Mouse (Mus musculus): ENCODE results near the gene Tor2a. TPM values are rescaled to one million over a fixed set of nuclear protein-coding genes. Genes with fewer than 3 reads are reported as not detected.

Tor2a gene
- polyA plus RNA-seq, 1 experiment, result 133 TPM

DNA sequence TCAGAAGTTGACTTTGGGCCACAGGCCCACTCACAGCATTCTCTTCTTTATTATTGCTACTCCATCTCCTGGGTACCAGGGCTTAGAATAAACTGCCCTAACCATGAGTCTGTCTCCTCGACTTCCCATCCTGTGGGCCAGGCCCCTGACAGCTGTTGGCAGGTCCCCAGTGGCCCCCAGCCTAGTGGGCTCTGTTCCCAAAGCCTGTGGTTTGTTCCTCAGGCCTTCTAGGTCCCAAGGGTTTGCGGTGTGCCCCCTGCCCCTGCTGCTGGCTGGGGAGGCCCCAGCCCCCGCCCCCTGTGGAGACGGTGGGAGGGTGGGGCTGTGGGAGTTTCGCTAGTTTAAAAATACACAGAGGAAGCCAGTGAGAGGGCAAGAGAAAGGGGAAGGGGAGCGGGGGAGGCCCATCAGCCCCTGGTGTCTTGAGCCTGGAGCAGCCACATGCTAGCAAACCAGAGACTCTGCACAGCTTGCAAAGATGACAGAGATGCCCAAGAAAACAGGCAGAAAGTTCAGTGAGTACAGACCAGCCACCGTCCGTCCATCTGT, 36.3 kb upstream of the Tor2a start, which contains the start of gene Sh2d3c:
Gene Sh2d3c, plus strand, starts transcription at position 375 of the 549 bp plus-strand sequence.
- TF ChIP-seq POLR2A (IDR thresholded peaks at IDR 0.05; ENCODE audit: low read depth, low read length), result no peak
- TF ChIP-seq CTCF (IDR thresholded peaks at IDR 0.05; ENCODE audit: extremely low read depth, insufficient read length, insufficient replicate concordance, low read depth, low read length), result no peak
- Histone ChIP-seq H3K27me3 (ENCODE audit: control insufficient read depth, insufficient read depth, low read length) (no peaks in the 10 kb centered on the region), H3K27ac (ENCODE audit: insufficient read depth, low read depth, low read length) (peak within 1 kb of the TSS; percentile 72), H3K4me1 (ENCODE audit: control insufficient read depth, insufficient read depth, insufficient read length, low read length) (peaks cover 4% of the 10 kb centered on the region), H3K4me3 (ENCODE audit: low read depth, low read length) (peak within 1 kb of the TSS; percentile 60), H3K36me3 (ENCODE audit: control insufficient read depth, insufficient read depth, low read length) (no peaks in the 10 kb centered on the region)
- WGBS, result 61% methylated on average over 8 of the region's 8 CpGs

DNA sequence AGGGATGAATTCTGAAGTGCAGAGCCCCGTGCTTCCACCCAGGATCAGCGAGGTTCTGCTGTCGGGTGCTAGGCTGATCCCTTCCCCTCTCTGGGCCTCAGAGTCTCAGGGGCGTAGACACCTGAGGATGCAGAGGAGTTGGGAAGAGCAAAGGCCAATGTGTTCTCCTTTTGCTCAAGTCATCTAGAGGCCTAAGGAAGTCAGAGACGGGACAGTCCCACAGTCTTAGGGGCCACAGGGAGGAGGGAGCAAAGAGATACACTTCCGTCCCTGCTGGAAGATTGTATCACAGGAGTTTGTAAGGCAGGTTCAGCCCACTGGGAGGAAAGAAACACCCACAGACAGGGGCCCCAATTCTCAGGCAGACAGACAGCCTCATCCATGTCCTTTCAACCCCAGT, 35.0 kb upstream of the Tor2a start:
- H3K27ac ChIP-seq (ENCODE audit: insufficient read depth, low read depth, low read length), result peak overlapping the region; percentile 72
- peak overlapping the region; percentile 58 for H3K4me3 ChIP-seq (ENCODE audit: low read depth, low read length)
- no peaks in the 10 kb centered on the region for H3K27me3 ChIP-seq (ENCODE audit: control insufficient read depth, insufficient read depth, low read length)
- WGBS, result 40% methylated on average over 6 of the region's 6 CpGs
- TF ChIP-seq CTCF (IDR thresholded peaks at IDR 0.05; ENCODE audit: extremely low read depth, insufficient read length, insufficient replicate concordance, low read depth, low read length), result no peak
- no peak for TF ChIP-seq POLR2A (IDR thresholded peaks at IDR 0.05; ENCODE audit: low read depth, low read length)
- no peaks in the 10 kb centered on the region for H3K36me3 ChIP-seq (ENCODE audit: control insufficient read depth, insufficient read depth, low read length)
- peaks cover 4% of the 10 kb centered on the region for H3K4me1 ChIP-seq (ENCODE audit: control insufficient read depth, insufficient read depth, insufficient read length, low read length)

GRCm38 (mm10) chr2:32722581-32722980, 34.5 kb upstream of the Tor2a start:
- H3K27me3 ChIP-seq (ENCODE audit: control insufficient read depth, insufficient read depth, low read length), result no peaks in the 10 kb centered on the region
- peak overlapping the region; percentile 72; the same call in 1 of the 2 replicates for H3K27ac ChIP-seq (ENCODE audit: insufficient read depth, low read depth, low read length)
- H3K4me1 ChIP-seq (ENCODE audit: control insufficient read depth, insufficient read depth, insufficient read length, low read length), result peaks cover 4% of the 10 kb centered on the region
- no peaks in the 10 kb centered on the region for H3K36me3 ChIP-seq (ENCODE audit: control insufficient read depth, insufficient read depth, low read length)
- H3K4me3 ChIP-seq (ENCODE audit: low read depth, low read length), result no peak overlapping the region
- WGBS, result 62% methylated on average over 3 of the region's 3 CpGs
- TF ChIP-seq CTCF (IDR thresholded peaks at IDR 0.05; ENCODE audit: extremely low read depth, insufficient read length, insufficient replicate concordance, low read depth, low read length) (no peak), POLR2A (IDR thresholded peaks at IDR 0.05; ENCODE audit: low read depth, low read length) (no peak)

DNA sequence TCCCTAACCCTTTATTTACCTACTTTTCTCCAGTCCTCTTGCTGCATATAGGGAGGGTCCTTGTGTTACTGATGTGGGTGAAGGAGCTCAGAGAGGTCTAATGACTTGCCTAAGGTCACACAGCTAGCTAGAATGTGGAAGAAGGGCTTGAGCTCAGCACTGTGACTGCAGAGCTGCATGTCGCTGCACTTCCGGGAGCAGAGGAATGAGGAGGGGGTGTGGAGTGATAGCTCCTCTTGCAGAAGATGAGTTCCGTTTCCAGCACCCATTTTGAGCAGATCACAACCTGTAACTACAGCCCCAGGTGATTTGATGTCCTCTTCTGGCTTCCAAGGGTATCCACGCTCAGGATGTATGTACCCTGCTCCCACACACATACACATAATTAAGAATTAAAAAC, 32.9 kb upstream of the Tor2a start:
- H3K27me3 ChIP-seq (ENCODE audit: control insufficient read depth, insufficient read depth, low read length), result no peaks in the 10 kb centered on the region
- TF ChIP-seq CTCF (IDR thresholded peaks at IDR 0.05; ENCODE audit: extremely low read depth, insufficient read length, insufficient replicate concordance, low read depth, low read length), result no peak
- H3K4me3 ChIP-seq (ENCODE audit: low read depth, low read length), result no peak overlapping the region
- WGBS, result 86% methylated on average over 4 of the region's 4 CpGs
- H3K27ac ChIP-seq (ENCODE audit: insufficient read depth, low read depth, low read length), result no peak overlapping the region
- peaks cover 4% of the 10 kb centered on the region for H3K4me1 ChIP-seq (ENCODE audit: control insufficient read depth, insufficient read depth, insufficient read length, low read length)
- no peaks in the 10 kb centered on the region for H3K36me3 ChIP-seq (ENCODE audit: control insufficient read depth, insufficient read depth, low read length)

GRCm38 (mm10) chr2:32724832-32725790, 31.9 kb upstream of the Tor2a start:
- peak overlapping the region; percentile 48 for H3K27ac ChIP-seq (ENCODE audit: insufficient read depth, low read depth, low read length)
- no peaks in the 10 kb centered on the region for H3K36me3 ChIP-seq (ENCODE audit: control insufficient read depth, insufficient read depth, low read length)
- WGBS, result 62% methylated on average over 16 of the region's 16 CpGs
- no peak overlapping the region for H3K4me3 ChIP-seq (ENCODE audit: low read depth, low read length)
- H3K4me1 ChIP-seq (ENCODE audit: control insufficient read depth, insufficient read depth, insufficient read length, low read length), result peaks cover 4% of the 10 kb centered on the region
- TF ChIP-seq POLR2A (IDR thresholded peaks at IDR 0.05; ENCODE audit: low read depth, low read length) (no peak), CTCF (IDR thresholded peaks at IDR 0.05; ENCODE audit: extremely low read depth, insufficient read length, insufficient replicate concordance, low read depth, low read length) (no peak)
- H3K27me3 ChIP-seq (ENCODE audit: control insufficient read depth, insufficient read depth, low read length), result no peaks in the 10 kb centered on the region

DNA sequence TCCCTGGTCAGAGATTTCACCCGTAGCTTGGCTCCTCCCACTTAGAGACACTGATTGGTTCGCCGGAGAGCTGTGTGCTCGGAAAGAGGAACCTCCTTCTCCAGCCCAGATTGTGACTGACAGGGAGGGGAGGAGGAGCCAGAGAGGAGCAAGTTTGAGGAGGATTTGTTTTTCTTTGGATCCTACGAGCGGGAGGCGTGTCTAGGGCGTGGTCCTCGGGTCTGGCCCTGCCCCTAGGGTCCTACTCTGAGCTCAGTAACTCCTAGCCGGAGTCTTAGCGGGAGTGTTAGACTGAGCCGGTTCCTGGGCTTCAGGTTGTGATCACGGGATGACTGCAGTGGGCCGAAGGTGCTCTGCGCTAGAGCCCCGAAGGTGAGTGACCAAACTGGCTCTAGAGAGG, 29.6 kb upstream of the Tor2a start:
- 4% methylated on average over 16 of the region's 16 CpGs for WGBS
- Histone ChIP-seq H3K27ac (ENCODE audit: insufficient read depth, low read depth, low read length) (no peak overlapping the region), H3K36me3 (ENCODE audit: control insufficient read depth, insufficient read depth, low read length) (no peaks in the 10 kb centered on the region), H3K4me3 (ENCODE audit: low read depth, low read length) (peak overlapping the region; percentile 58), H3K27me3 (ENCODE audit: control insufficient read depth, insufficient read depth, low read length) (no peaks in the 10 kb centered on the region), H3K4me1 (ENCODE audit: control insufficient read depth, insufficient read depth, insufficient read length, low read length) (peaks cover 4% of the 10 kb centered on the region)
- TF ChIP-seq POLR2A (IDR thresholded peaks at IDR 0.05; ENCODE audit: low read depth, low read length) (peak; percentile 30; the same call in 1 of the 2 replicates), CTCF (IDR thresholded peaks at IDR 0.05; ENCODE audit: extremely low read depth, insufficient read length, insufficient replicate concordance, low read depth, low read length) (no peak)

DNA sequence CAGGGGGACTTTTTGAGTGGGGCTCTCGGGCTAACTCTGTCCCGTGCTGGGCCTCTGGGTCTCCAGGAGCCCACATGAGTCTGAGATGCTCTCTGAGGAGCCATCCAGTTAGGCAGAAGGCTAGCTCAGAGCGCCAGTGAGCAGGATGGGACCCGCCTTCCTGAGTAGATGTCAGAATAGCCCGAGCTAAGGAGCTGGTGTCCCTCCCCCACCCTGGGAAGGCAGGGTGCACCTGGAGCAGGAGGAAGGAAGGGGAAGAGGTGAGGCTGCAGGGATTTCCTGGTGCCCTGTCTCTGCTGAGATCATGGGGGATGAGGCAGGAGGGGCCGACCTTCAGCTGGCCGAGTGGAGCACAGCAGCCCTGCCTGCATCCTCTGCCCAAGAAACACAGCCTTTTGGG, 28.6 kb upstream of the Tor2a start:
- Histone ChIP-seq H3K4me1 (ENCODE audit: control insufficient read depth, insufficient read depth, insufficient read length, low read length) (peaks cover 4% of the 10 kb centered on the region), H3K4me3 (ENCODE audit: low read depth, low read length) (peak overlapping the region; percentile 58), H3K27me3 (ENCODE audit: control insufficient read depth, insufficient read depth, low read length) (no peaks in the 10 kb centered on the region), H3K36me3 (ENCODE audit: control insufficient read depth, insufficient read depth, low read length) (no peaks in the 10 kb centered on the region), H3K27ac (ENCODE audit: insufficient read depth, low read depth, low read length) (no peak overlapping the region)
- 55% methylated on average over 7 of the region's 7 CpGs for WGBS
- TF ChIP-seq CTCF (IDR thresholded peaks at IDR 0.05; ENCODE audit: extremely low read depth, insufficient read length, insufficient replicate concordance, low read depth, low read length), result no peak
- TF ChIP-seq POLR2A (IDR thresholded peaks at IDR 0.05; ENCODE audit: low read depth, low read length), result no peak
